ENCODE assay signal across 15 mouse cellular contexts in the genomic region with DNA sequence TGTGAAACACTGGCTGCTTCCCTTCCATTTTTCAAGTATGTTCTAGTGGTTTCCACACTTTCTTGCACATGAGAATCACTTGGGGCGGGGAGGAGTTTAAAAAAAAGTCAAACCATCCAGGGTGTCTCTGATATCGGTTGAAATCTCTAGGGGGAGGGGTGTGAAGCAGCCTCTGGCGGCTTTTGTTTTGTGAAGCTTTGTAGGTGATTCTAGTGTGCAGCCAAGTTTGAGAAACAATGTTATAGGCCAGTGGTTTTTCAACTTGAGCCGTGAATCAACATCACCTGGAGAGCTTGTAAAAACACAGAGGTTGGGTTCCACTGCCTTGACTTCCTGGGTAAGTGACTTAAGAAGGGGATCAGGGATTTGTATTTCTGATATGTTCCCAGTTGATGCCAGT.
"Had no signal": no experiment of that assay in that cellular context is flagged by ENCODE, and none has a peak within 500 bp of the region (broad histone marks: within the 10 kb centered on the region; RNA-seq: fewer than 3 reads in every experiment).

No protein-coding gene starts in this region.

- H3K4me1 ChIP-seq: megakaryocyte, embryonic 14.5 days; midbrain, embryonic 15.5 days; stomach, embryonic 15.5 days had no signal

- ATAC-seq: midbrain, embryonic 13.5 days; midbrain, embryonic 15.5 days had no signal

- H3K4me2 ChIP-seq: lung, embryonic 14.5 days; midbrain, embryonic 11.5 days; midbrain, embryonic 13.5 days; midbrain, embryonic 15.5 days; neural tube, embryonic 12.5 days; stomach, embryonic 15.5 days had no signal

- H3K36me3 ChIP-seq: midbrain, embryonic 13.5 days; midbrain, embryonic 15.5 days; neural tube, embryonic 12.5 days; stomach, embryonic 15.5 days had no signal

- H3K27ac ChIP-seq: macrophage; midbrain, embryonic 13.5 days; midbrain, embryonic 15.5 days; neural tube, embryonic 12.5 days; stomach, embryonic 15.5 days; stomach, postnatal 0 days had no signal

- DNase-seq: lung, embryonic 14.5 days; lung, postnatal 14 days; lung, postnatal 36 days; right cerebral cortex, postnatal 14 days; thymus, adult 2 months; thymus, postnatal 25 days; thymus, postnatal 4 days had no signal

- H3K9ac ChIP-seq: lung, embryonic 14.5 days; midbrain, embryonic 13.5 days; midbrain, embryonic 15.5 days; neural tube, embryonic 12.5 days; stomach, embryonic 15.5 days had no signal

- H3K4me3 ChIP-seq: megakaryocyte, embryonic 14.5 days; midbrain, embryonic 13.5 days; midbrain, embryonic 15.5 days; neural tube, embryonic 12.5 days; stomach, embryonic 15.5 days had no signal

- H3K9me3 ChIP-seq: midbrain, embryonic 13.5 days; midbrain, embryonic 15.5 days; neural tube, embryonic 12.5 days; stomach, embryonic 15.5 days had no signal

- H3K27me3 ChIP-seq: megakaryocyte, embryonic 14.5 days; midbrain, embryonic 13.5 days; midbrain, embryonic 15.5 days; neural tube, embryonic 12.5 days; stomach, embryonic 15.5 days had no signal
